Mouse (Mus musculus) retina, postnatal 1 day (tissue): Measurements from ENCODE around the gene Tmem178.
"Not testable (repeated sequence)": the region's sequence is repeated elsewhere in the genome, so short reads cannot be mapped to it uniquely, and the experiment has no call there.

Source experiments
- DNase-seq: peaks from one replicate; pipeline ENCODE4 v3.0.0-alpha.2; 2012

Gene Tmem178

DNA sequence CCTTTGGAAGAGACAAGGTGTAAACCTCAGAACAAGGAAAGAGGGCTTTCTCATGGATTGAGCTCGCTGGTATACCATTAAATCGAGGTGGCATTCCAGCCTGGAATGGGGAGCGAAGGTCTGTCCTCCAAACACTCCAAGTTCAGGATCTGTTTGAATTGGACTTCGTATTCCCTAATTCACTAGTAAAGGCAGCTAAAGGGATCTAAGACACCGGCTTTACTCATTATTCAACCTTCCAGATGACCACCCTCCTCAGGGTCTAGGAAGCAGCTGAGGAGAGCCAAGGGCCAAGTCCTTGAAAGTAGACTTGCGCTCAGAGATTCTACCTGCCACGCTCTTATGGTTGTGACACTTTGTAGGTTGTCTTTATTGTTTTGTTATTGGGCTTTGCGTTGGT lies 1.1 kb downstream of the Tmem178 start:
- not testable (repeated sequence) for DNase-seq

- DNase-seq, result no peak
Measured at GRCm38 (mm10) chr17:80946091-80946885, 1.9 kb downstream of the Tmem178 start.

- no peak for DNase-seq
Measured at GRCm38 (mm10) chr17:80947075-80947960, 2.9 kb downstream of the Tmem178 start.

DNA sequence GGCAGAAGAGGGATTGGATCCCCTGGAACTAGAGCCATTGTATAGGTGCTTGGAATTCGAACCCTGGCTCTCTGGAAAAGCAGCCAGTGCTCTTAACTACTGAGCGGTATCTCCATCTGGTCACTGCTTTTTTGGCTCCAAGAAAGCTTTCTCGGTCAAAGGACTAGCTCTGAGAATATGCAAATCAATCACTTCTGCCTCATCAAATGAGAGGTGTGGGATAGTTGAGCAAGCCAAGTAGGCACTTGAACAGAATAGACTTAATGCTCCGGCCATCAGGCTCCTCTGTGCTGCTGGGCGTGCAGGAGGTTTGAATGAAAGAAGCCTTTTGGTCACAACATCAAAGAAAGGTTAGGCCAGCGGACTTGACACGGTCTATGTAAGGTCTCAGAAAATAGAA lies 5.0 kb downstream of the Tmem178 start:
- DNase-seq, result no peak

- peak; percentile 32 for DNase-seq
Measured at GRCm38 (mm10) chr17:80949895-80950294, 5.5 kb downstream of the Tmem178 start.

DNA sequence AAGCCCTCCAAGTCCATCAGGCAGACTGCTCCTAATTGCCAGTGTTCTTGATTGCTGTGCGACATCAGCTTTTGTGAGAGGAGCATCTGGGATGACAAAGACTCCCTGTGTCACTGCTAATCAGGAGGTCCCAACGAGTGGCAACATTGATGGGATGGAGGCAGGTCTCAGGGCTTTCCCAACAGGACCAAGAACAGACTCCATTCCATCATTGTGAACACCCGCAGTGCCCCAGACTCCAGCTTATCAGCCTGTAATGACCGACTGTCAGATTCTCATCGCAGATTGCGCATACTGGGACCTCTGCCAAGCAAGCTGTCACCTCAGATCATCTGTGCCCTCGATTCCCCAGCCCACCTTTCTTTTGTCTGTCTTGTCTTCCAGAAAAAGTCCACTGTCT lies 7.9 kb downstream of the Tmem178 start:
- peak; percentile 85 for DNase-seq

DNA sequence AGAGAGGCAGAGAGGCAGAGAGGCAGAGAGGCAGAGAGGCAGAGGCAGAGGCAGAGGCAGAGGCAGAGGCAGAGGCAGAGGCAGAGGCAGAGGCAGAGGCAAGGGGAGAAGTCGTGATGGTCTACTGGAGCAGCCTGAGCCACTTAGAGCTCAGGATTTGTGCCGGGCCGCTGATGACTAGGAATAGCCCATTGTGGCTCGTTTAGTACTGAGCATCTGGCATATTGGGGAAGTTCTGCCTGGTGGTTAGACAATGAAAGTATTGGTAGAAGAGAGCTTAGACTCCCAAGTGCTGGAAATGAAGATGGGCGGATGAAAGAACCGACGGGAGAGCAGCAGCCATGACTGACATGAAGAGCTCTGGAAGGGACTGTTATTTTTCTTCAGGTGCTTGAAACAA lies 11.0 kb downstream of the Tmem178 start:
- no peak for DNase-seq

GRCm38 (mm10) chr17:80955998-80956811 lies 11.8 kb downstream of the Tmem178 start:
- no peak for DNase-seq

DNA sequence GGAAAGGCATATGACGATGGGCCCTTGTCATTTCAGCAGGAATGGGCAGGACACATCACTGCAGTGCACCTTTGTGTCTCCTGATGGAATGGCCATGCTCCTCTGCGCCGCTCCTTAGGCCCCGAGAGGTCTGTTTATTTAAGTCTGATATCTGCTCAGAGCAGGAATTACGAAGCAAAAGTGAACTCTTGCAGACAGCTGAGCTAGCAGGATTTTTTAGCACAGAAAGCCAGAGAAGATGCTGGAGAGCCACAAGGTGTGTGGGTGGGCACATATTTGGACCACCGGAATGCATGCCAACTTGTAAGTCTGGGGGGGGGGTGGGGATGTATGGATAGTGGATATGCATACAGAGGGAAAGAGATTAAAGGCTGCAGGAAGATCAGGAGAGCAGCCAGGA lies 13.9 kb downstream of the Tmem178 start:
- DNase-seq, result no peak

DNA sequence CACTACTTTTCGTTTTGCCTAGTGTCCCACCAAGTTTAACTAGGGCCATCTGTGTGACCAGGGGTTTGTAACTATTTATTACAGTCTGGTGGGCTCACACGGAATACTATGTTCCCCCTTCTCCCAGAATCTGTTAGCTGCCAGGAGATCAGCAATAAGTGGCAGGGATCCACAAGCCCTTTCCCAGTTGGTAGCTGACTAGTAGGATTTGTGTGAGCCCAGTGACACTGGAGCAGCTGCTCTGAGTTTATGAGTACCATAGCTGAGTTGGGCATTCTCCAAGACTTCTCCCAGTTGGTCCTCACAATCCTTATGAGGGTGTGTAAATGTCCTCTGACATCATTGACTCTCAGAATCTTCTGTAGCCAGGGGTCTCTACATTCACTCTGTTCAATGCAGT lies 15.4 kb downstream of the Tmem178 start:
- DNase-seq, result no peak

GRCm38 (mm10) chr17:80967475-80967874 lies 23.0 kb downstream of the Tmem178 start:
- DNase-seq, result no peak

GRCm38 (mm10) chr17:80969643-80970619 lies 25.5 kb downstream of the Tmem178 start:
- peak; percentile 69 for DNase-seq

GRCm38 (mm10) chr17:80970716-80971115 lies 26.3 kb downstream of the Tmem178 start:
- DNase-seq, result no peak

- no peak for DNase-seq
Measured at GRCm38 (mm10) chr17:80972891-80973290, 28.5 kb downstream of the Tmem178 start.

DNA sequence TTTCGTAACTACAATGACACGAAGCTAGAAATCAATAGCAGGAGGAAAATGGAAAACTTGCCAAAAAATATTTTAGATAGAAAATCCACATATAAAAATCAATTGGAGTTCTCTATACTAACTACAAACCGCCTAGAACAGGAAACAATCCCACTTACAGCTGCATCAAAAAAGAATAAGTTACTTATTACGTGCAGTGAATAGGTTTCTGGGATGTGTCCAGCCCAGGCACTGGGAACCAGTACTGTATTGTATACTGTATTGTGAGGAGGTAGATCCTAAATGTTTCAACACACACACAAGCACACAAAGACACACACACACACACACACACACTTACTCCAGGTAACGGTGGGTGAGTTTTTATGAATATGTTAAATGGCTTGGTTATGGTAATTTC lies 32.8 kb downstream of the Tmem178 start:
- DNase-seq, result no peak

DNA sequence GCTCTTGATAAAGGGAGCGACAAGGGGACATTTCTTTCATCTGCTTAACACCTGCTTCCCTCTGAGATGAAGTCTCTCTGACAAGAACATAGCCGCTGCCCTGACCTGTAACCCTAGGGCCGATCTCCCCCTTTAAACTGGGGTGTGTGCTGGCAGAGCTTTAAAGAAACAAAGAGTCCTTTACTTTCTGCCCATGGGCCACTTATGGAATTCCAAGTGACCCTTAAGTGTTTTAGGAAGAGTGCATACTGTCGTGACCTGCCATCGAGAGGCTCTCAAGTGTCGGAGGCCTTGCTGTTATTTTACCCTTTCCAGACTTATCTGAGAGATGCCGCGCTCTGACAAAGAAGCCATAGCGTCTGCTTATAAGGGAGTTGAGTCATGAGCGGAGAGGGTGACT lies 35.7 kb downstream of the Tmem178 start:
- DNase-seq, result no peak

DNA sequence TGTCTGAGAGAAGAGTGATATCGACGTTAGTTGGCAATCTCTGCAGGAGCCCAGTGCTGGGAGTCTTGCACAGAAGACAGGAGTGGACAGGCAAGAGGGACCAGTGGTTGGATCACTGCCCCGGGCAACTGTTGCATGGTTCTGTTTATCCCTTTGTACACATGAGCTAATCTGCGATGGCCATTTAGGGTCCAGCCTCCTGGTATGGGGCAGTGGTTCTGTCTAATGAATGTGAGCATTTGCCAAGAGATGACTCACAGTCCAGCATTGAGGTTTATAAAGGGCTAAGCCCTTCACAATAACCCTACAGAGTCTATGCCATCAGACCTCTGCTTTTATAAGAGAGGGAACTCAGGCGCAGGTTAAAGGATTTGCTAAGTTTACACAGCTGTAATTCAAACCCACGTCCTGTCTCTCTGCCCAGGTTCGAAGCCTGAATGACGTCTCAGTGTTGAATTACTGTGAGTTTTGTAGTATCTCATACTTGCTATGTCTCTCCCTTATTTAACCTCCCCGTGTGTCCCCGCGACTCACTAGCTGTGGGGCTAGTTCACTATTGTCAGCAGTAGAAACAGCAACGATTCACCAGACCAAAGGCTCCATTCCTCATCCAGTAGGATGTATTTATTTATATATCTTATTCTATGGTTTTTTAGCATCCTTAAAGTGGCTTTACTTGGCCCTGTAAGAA lies 37.4 kb downstream of the Tmem178 start:
- no peak for DNase-seq

DNA sequence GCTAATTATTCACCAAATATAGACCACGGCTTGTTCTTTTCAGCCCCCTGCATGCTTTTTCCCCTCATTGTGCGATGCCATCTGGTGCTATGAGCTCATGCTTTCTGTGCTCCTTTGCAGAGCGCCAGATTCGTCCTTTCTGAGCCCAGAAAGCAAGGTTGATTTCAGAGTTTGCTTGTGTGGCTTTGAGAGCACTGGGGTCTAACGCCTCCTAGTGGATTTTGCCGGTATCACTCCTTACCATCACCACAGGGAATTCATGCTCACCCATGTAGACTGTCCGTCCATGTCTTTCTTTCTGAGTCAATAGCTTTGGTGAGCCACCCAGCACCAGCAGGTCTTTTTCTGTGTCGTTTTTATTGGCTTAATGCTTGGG lies 38.0 kb downstream of the Tmem178 start:
- DNase-seq, result peak; percentile 79

GRCm38 (mm10) chr17:80982976-80983375 lies 38.5 kb downstream of the Tmem178 start:
- no peak for DNase-seq

DNA sequence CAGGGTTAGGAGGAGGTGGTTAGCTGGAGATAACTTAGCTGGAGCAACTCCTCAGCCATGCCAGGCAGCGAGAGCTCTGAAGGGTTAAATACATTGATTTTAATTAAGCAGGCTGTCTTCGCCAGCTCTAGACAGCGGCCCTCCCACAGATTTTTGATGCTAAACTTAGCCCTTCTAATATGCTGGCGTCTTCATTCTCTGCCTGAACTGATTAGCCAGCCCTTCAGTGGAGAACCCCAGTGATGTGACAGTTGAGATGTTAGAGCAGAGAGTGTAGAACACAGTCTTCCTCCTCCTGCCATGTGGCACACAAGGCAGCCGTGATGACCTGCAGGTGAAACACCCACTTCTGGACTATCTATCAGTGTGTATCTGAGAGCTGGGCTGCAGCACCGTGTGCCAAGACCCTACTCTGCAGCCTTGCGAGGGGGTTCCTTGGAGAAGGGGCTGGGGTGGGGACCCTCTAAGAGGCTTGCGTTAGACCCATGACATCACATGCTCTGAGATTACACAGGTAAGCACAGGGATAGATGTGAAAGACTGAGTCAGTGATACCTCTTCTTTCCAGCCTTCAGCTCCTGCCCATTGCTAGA lies 47.2 kb downstream of the Tmem178 start:
- DNase-seq, result no peak

DNA sequence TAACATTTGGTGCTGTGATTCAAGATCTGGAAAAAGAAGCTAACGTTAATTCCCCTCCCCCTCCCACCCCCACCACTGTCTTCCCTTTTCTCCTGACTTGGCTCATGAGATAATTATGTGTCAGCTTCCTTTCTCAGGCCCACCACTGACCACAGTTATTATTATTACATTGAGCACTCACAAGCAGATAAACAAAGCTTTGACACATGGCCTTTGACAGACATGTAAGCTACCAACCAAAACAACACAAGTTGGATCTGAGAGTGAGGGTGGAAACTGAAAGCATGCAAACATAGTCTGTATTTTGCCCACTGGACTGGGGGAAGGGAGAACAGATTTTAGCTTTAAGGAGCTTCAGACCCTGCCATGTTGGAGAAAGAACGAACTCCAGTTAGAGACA lies 52.8 kb downstream of the Tmem178 start:
- no peak for DNase-seq
